Mouse (Mus musculus): Measurements from ENCODE around the gene Dnajb11.

- TF ChIP-seq CTCF (IDR thresholded peaks at IDR 0.05; ENCODE audit: control insufficient read depth, insufficient read depth, insufficient read length) (no peak), MYOD1 (IDR thresholded peaks at IDR 0.05; ENCODE audit: control insufficient read depth, insufficient read length, low read depth) (no peak), MYOG (IDR thresholded peaks at IDR 0.05; ENCODE audit: control insufficient read depth, extremely low read depth, insufficient read length) (no peak)
Measured at GRCm38 (mm10) chr16:22844834-22845233, 12.8 kb upstream of the Dnajb11 start.
